Mouse (Mus musculus) stomach, postnatal 0 days (tissue): ENCODE data around the gene Tnfrsf25. TPM values are rescaled to one million over a fixed set of nuclear protein-coding genes. Genes with fewer than 3 reads are reported as not detected.

Experiments used
- ATAC-seq: fragments of 200-750 bp; cut with Nextera tagmentation; 2 replicates; pipeline ENCODE4 v1.8.0; 2017; ENCODE audit not compliant: low FRiP score, low TSS enrichment
- DNase-seq: peaks from one replicate; pipeline ENCODE4 v3.0.0-alpha.2; 2016; ENCODE audit warnings: low spot score
- H3K27ac ChIP-seq: fragments of 300-500 bp; sonication (generic); replicated peaks from 2 replicates; pipeline ENCODE4 v1.5.1; 2014; ENCODE audit warnings: mild to moderate bottlenecking, control low read depth
- H3K27me3 ChIP-seq: fragments of 300-500 bp; sonication (generic); 2 replicates; pipeline ENCODE4 v1.6.1; 2014; ENCODE audit warnings: low read length; ENCODE audit not compliant: control insufficient read depth, insufficient read depth
- H3K36me3 ChIP-seq: fragments of 300-500 bp; sonication (generic); 2 replicates; pipeline ENCODE4 v1.6.1; 2014; ENCODE audit warnings: low read length, mixed read lengths; ENCODE audit not compliant: control insufficient read depth, insufficient read depth
- H3K4me1 ChIP-seq: fragments of 300-500 bp; sonication (generic); replicated peaks from 2 replicates; pipeline ENCODE4 v1.6.1; 2014; ENCODE audit warnings: antibody characterized with exemption; ENCODE audit not compliant: control insufficient read depth, insufficient read depth
- H3K4me2 ChIP-seq: fragments of 300-500 bp; sonication (generic); replicated peaks from 2 replicates; pipeline ENCODE4 v1.6.1; 2014; ENCODE audit warnings: low read depth, mild to moderate bottlenecking, control low read depth, moderate library complexity
- H3K4me3 ChIP-seq: fragments of 300-500 bp; sonication (generic); 2 replicates; pipeline ENCODE4 v1.5.1; 2014; ENCODE audit warnings: low read depth, low read length, control low read depth
- H3K9ac ChIP-seq: fragments of 300-500 bp; sonication (generic); 2 replicates; pipeline ENCODE4 v1.6.1; 2014; ENCODE audit warnings: mild to moderate bottlenecking, low read length, control low read depth, mixed read lengths
- H3K9me3 ChIP-seq: fragments of 300-500 bp; sonication (generic); 2 replicates; pipeline ENCODE4 v1.6.1; 2016; ENCODE audit warnings: low read length; ENCODE audit not compliant: control insufficient read depth
- CTCF ChIP-seq: IDR thresholded peaks from 2 replicates; pipeline ENCODE4 v1.5.1; 2016; ENCODE audit warnings: antibody characterized with exemption, low read depth, mild to moderate bottlenecking, moderate library complexity
- EP300 ChIP-seq: optimal IDR thresholded peaks from 2 replicates; pipeline ENCODE3; 2016; ENCODE audit warnings: antibody characterized with exemption
- WGBS: fragments of 180-500 bp; shearing (Covaris S2); extraction: QIAGEN DNeasy Blood & Tissue Kit; methylation state at CpG from one replicate; pipeline ENCODE4 v1.1.7; 2014; 5-methylcytosine and 5-hydroxymethylcytosine counted together
- polyA plus RNA-seq: library from polyadenylated mRNA; unstranded; fragments of >200 nt; fragmentation: Nextera tagmentation; extraction: Ambion mirVana; gene quantifications from 2 replicates; pipeline ENCODE4 v1.2.1, GENCODE M21; 2015

Tnfrsf25 gene
- polyA plus RNA-seq, 1 experiment from 2014 or later, result 0.49 TPM

GRCm38 (mm10) chr4:152101081-152101653 lies 14.6 kb upstream of the Tnfrsf25 start:
- Histone ChIP-seq H3K9ac (no peak overlapping the region), H3K27ac (0 out of 2 replicates have a peak overlapping the region, but pooled peaks have one; percentile 18), H3K36me3 (peaks cover 16% of the 10 kb centered on the region; the same call in 1 of the 2 replicates), H3K4me1 (no peaks in the 10 kb centered on the region; the same call in 1 of the 2 replicates), H3K27me3 (no peaks in the 10 kb centered on the region), H3K4me2 (no peak overlapping the region), H3K4me3 (no peak overlapping the region), H3K9me3 (no peaks in the 10 kb centered on the region)
- TF ChIP-seq CTCF, result no peak
- no peak for TF ChIP-seq EP300
- DNase-seq (no peak), ATAC-seq (no peak)
- WGBS, result 73% methylated on average over 7 of the region's 7 CpGs

- Histone ChIP-seq H3K27ac (no peak overlapping the region), H3K27me3 (no peaks in the 10 kb centered on the region), H3K4me3 (no peak overlapping the region), H3K9me3 (no peaks in the 10 kb centered on the region), H3K36me3 (peaks cover 16% of the 10 kb centered on the region; the same call in 1 of the 2 replicates), H3K4me2 (no peak overlapping the region), H3K4me1 (no peaks in the 10 kb centered on the region; the same call in 1 of the 2 replicates), H3K9ac (no peak overlapping the region)
- WGBS, result 92% methylated on average over 16 of the region's 16 CpGs
- ATAC-seq (no peak), DNase-seq (no peak)
- no peak for TF ChIP-seq EP300
- TF ChIP-seq CTCF, result no peak
Observed at GRCm38 (mm10) chr4:152101921-152102320, 13.8 kb upstream of the Tnfrsf25 start.

- ATAC-seq, result no peak
- Histone ChIP-seq H3K4me1 (no peaks in the 10 kb centered on the region; the same call in 1 of the 2 replicates), H3K36me3 (peaks cover 16% of the 10 kb centered on the region; the same call in 1 of the 2 replicates), H3K4me3 (no peak overlapping the region), H3K27ac (no peak overlapping the region), H3K27me3 (no peaks in the 10 kb centered on the region), H3K9me3 (no peaks in the 10 kb centered on the region), H3K9ac (no peak overlapping the region), H3K4me2 (no peak overlapping the region)
- 52% methylated on average over 7 of the region's 7 CpGs for WGBS
- TF ChIP-seq CTCF (peak; percentile 91), EP300 (no peak)
- DNase-seq, result peak; percentile 84
Observed at GRCm38 (mm10) chr4:152103025-152103424, 12.7 kb upstream of the Tnfrsf25 start.

- Histone ChIP-seq H3K4me3 (no peak overlapping the region), H3K36me3 (peaks cover 21% of the 10 kb centered on the region; the same call in 1 of the 2 replicates), H3K27ac (peak overlapping the region; percentile 90; the same call in 1 of the 2 replicates), H3K9ac (no peak overlapping the region), H3K27me3 (no peaks in the 10 kb centered on the region), H3K4me2 (no peak overlapping the region), H3K4me1 (no peaks in the 10 kb centered on the region), H3K9me3 (no peaks in the 10 kb centered on the region)
- WGBS, result 66% methylated on average over 9 of the region's 9 CpGs
- TF ChIP-seq EP300 (no peak), CTCF (peak; percentile 60)
- DNase-seq (peak; percentile 59), ATAC-seq (peak; percentile 3; the same call in 1 of the 2 replicates)
Observed at GRCm38 (mm10) chr4:152106746-152107145, 9.0 kb upstream of the Tnfrsf25 start.

GRCm38 (mm10) chr4:152107493-152107892 lies 8.2 kb upstream of the Tnfrsf25 start:
- 16% methylated on average over 23 of the region's 24 CpGs for WGBS
- peak overlapping the region; percentile 41; the same call in 1 of the 2 replicates for H3K9ac ChIP-seq
- H3K27ac ChIP-seq, result peak overlapping the region; percentile 90
- H3K36me3 ChIP-seq, result peaks cover 15% of the 10 kb centered on the region
- peak overlapping the region; percentile 36 for H3K4me3 ChIP-seq
- TF ChIP-seq EP300, result no peak
- TF ChIP-seq CTCF, result no peak
- peak; percentile 94 for DNase-seq
- H3K4me1 ChIP-seq, result no peaks in the 10 kb centered on the region
- H3K9me3 ChIP-seq, result no peaks in the 10 kb centered on the region
- no peaks in the 10 kb centered on the region for H3K27me3 ChIP-seq
- ATAC-seq, result peak; percentile 87
- peak overlapping the region; percentile 69 for H3K4me2 ChIP-seq

- Histone ChIP-seq H3K4me1 (no peaks in the 10 kb centered on the region), H3K27ac (peak overlapping the region; percentile 90), H3K9ac (peak overlapping the region; percentile 41), H3K9me3 (no peaks in the 10 kb centered on the region), H3K27me3 (no peaks in the 10 kb centered on the region), H3K36me3 (peaks cover 13% of the 10 kb centered on the region), H3K4me2 (peak overlapping the region; percentile 69), H3K4me3 (peak overlapping the region; percentile 36)
- DNase-seq (peak; percentile 96), ATAC-seq (peak; percentile 92)
- 25% methylated on average over 30 of the region's 30 CpGs for whole genome bisulfite sequencing
- no peak for TF ChIP-seq CTCF
- TF ChIP-seq EP300, result no peak
Observed at GRCm38 (mm10) chr4:152107971-152108509, 7.7 kb upstream of the Tnfrsf25 start.
